Mouse (Mus musculus) lung, embryonic 15.5 days (tissue): Measurements from ENCODE around the gene Ubap1l. TPM values are rescaled to one million over a fixed set of nuclear protein-coding genes. Genes with fewer than 3 reads are reported as not detected.

Source experiments
- ATAC-seq: fragments of 200-750 bp; cut with Nextera tagmentation; 2 replicates; pipeline ENCODE4 v1.8.0; 2017; ENCODE audit warnings: moderate number of reproducible peaks, borderline replicate concordance; ENCODE audit not compliant: low FRiP score, low TSS enrichment; ENCODE audit errors: extremely low read depth
- H3K27ac ChIP-seq: fragments of 300-500 bp; sonication (generic); 2 replicates; pipeline ENCODE4 v1.5.1; 2015; ENCODE audit warnings: moderate library complexity, mild to moderate bottlenecking, inconsistent platforms
- H3K27me3 ChIP-seq: fragments of 300-500 bp; sonication (generic); 2 replicates; pipeline ENCODE4 v1.6.1; 2015; ENCODE audit warnings: inconsistent platforms
- H3K36me3 ChIP-seq: fragments of 300-500 bp; sonication (generic); 2 replicates; pipeline ENCODE4 v1.6.1; 2015; ENCODE audit warnings: inconsistent platforms
- H3K4me1 ChIP-seq: fragments of 300-500 bp; sonication (generic); 2 replicates; pipeline ENCODE4 v1.6.1; 2015; ENCODE audit warnings: inconsistent platforms
- H3K4me2 ChIP-seq: fragments of 300-500 bp; sonication (generic); 2 replicates; pipeline ENCODE4 v1.6.1; 2015; ENCODE audit warnings: inconsistent platforms, mild to moderate bottlenecking, moderate library complexity
- H3K4me3 ChIP-seq: fragments of 300-500 bp; sonication (generic); 2 replicates; pipeline ENCODE4 v1.5.1; 2015; ENCODE audit warnings: mild to moderate bottlenecking, inconsistent platforms
- H3K9ac ChIP-seq: fragments of 300-500 bp; sonication (generic); 2 replicates; pipeline ENCODE4 v1.6.1; 2015; ENCODE audit warnings: inconsistent platforms
- H3K9me3 ChIP-seq: fragments of 300-500 bp; sonication (generic); 2 replicates; pipeline ENCODE4 v1.6.1; 2016; ENCODE audit warnings: inconsistent platforms
- WGBS: fragments of 180-500 bp; shearing (Covaris S2); methylation state at CpG from one replicate; pipeline ENCODE4 v1.1.7; 2015; 5-methylcytosine and 5-hydroxymethylcytosine counted together
- polyA plus RNA-seq: library from polyadenylated mRNA; unstranded; fragments of >200 nt; fragmentation: Nextera tagmentation; extraction: Ambion mirVana; gene quantifications from 2 replicates; pipeline ENCODE4 v1.2.1, GENCODE M21; 2015

Gene Ubap1l
- polyA plus RNA-seq, 1 experiment from 2014 or later: 0.14 TPM

GRCm38 (mm10) chr9:65422760-65423501 is 62.1 kb downstream of the Ubap1l start, which contains the start of gene Slc51b:
Slc51b (minus strand) TSS chr9:65422955.
- H3K4me2 ChIP-seq: no peak within 1 kb of the TSS
- H3K9me3 ChIP-seq: no peaks in the 10 kb centered on the region
- no peaks in the 10 kb centered on the region for H3K4me1 ChIP-seq
- 78% methylated on average over 11 of the region's 11 CpGs for WGBS
- no peak within 1 kb of the TSS for H3K27ac ChIP-seq
- no peak within 1 kb of the TSS for H3K9ac ChIP-seq
- no peak for ATAC-seq
- no peaks in the 10 kb centered on the region for H3K36me3 ChIP-seq
- H3K4me3 ChIP-seq: no peak within 1 kb of the TSS
- H3K27me3 ChIP-seq: no peaks in the 10 kb centered on the region

- Histone ChIP-seq H3K9ac (no peak overlapping the region), H3K4me3 (no peak overlapping the region), H3K36me3 (no peaks in the 10 kb centered on the region), H3K27ac (no peak overlapping the region), H3K27me3 (no peaks in the 10 kb centered on the region), H3K4me1 (no peaks in the 10 kb centered on the region), H3K4me2 (no peak overlapping the region), H3K9me3 (no peaks in the 10 kb centered on the region)
- ATAC-seq: no peak
- 31% methylated on average over 3 of the region's 3 CpGs for WGBS
Observed at GRCm38 (mm10) chr9:65424393-65424792, 63.6 kb downstream of the Ubap1l start.

GRCm38 (mm10) chr9:65427511-65427910 is 66.7 kb downstream of the Ubap1l start:
- 63% methylated on average over 2 of the region's 2 CpGs for WGBS
- Histone ChIP-seq H3K9me3 (no peaks in the 10 kb centered on the region), H3K9ac (no peak overlapping the region), H3K4me1 (no peaks in the 10 kb centered on the region), H3K4me3 (no peak overlapping the region), H3K27ac (no peak overlapping the region), H3K36me3 (no peaks in the 10 kb centered on the region), H3K27me3 (no peaks in the 10 kb centered on the region), H3K4me2 (no peak overlapping the region)
- no peak for ATAC-seq

GRCm38 (mm10) chr9:65428003-65428402 is 67.2 kb downstream of the Ubap1l start:
- H3K27ac ChIP-seq: no peak overlapping the region

More at GRCm38 (mm10) chr9:65428003-65428402, 67.2 kb downstream of the Ubap1l start:
- Histone ChIP-seq H3K4me3 (no peak overlapping the region), H3K9me3 (no peaks in the 10 kb centered on the region), H3K9ac (no peak overlapping the region), H3K4me1 (no peaks in the 10 kb centered on the region), H3K36me3 (no peaks in the 10 kb centered on the region), H3K27me3 (no peaks in the 10 kb centered on the region), H3K4me2 (no peak overlapping the region)
- WGBS: 76% methylated on average over 5 of the region's 5 CpGs
- ATAC-seq: no peak

Other genes with a start within 250 kb of the Ubap1l start
- 1.8 and 2.0 TPM in 2 replicates for gene Igdcc3, start 219.9 kb upstream of the Ubap1l start, polyA plus RNA-seq
- 5.4 and 5.6 TPM in 2 replicates for gene Parp16, start 165.7 kb upstream of the Ubap1l start, polyA plus RNA-seq
- 0.09 and 0.16 TPM in 2 replicates for gene Cilp, start 95.9 kb upstream of the Ubap1l start, polyA plus RNA-seq
- gene Clpx, start 66.8 kb upstream of the Ubap1l start, polyA plus RNA-seq: 47.2 and 50.0 TPM in 2 replicates
- 9.3 and 10.6 TPM in 2 replicates for gene Pdcd7, start 14.9 kb upstream of the Ubap1l start, polyA plus RNA-seq
- 5.0 and 5.5 TPM in 2 replicates for gene Kbtbd13, start 30.6 kb downstream of the Ubap1l start, polyA plus RNA-seq
- 49.9 and 52.6 TPM in 2 replicates for gene Rasl12, start 37.5 kb downstream of the Ubap1l start, polyA plus RNA-seq
- gene Slc51b, start 61.9 kb downstream of the Ubap1l start, polyA plus RNA-seq: not detected in 2 replicates
- 18.6 and 19.3 TPM in 2 replicates for gene Mtfmt, start 74.7 kb downstream of the Ubap1l start, polyA plus RNA-seq
- gene Spg21, start 99.9 kb downstream of the Ubap1l start, polyA plus RNA-seq: 88.6 and 97.0 TPM in 2 replicates
- gene Ankdd1a, start 159.2 kb downstream of the Ubap1l start, polyA plus RNA-seq: not detected in 2 replicates
- 21.7 TPM in 2 replicates for gene Plekho2, start 219.0 kb downstream of the Ubap1l start, polyA plus RNA-seq
- 16.6 and 19.0 TPM in 2 replicates for gene Pif1, start 226.1 kb downstream of the Ubap1l start, polyA plus RNA-seq